Mouse (Mus musculus) hindbrain, embryonic 11.5 days (tissue): ENCODE measurements around the gene Eif4a3. TPM values are rescaled to one million over a fixed set of nuclear protein-coding genes. Genes with fewer than 3 reads are reported as not detected.

Experiments
- ATAC-seq: fragments of 200-750 bp; cut with Nextera tagmentation; 2 replicates; pipeline ENCODE4 v1.8.0; 2017; ENCODE audit warnings: mild to moderate bottlenecking, moderate TSS enrichment, moderate library complexity; ENCODE audit not compliant: low FRiP score
- DNase-seq: peaks from one replicate; pipeline ENCODE4 v3.0.0-alpha.2; 2015; ENCODE audit warnings: low spot score
- H3K27ac ChIP-seq: fragments of 300-500 bp; sonication (generic); 2 replicates; pipeline ENCODE4 v1.5.1; 2014; ENCODE audit warnings: mild to moderate bottlenecking, low read depth, low read length
- H3K27me3 ChIP-seq: fragments of 300-500 bp; sonication (generic); 2 replicates; pipeline ENCODE4 v1.6.1; 2014; ENCODE audit warnings: mild to moderate bottlenecking, low read length, moderate library complexity, mixed read lengths; ENCODE audit not compliant: control insufficient read depth, insufficient read depth
- H3K36me3 ChIP-seq: fragments of 300-500 bp; sonication (generic); 2 replicates; pipeline ENCODE4 v1.6.1; 2014; ENCODE audit warnings: mild to moderate bottlenecking, low read length, moderate library complexity, mixed read lengths; ENCODE audit not compliant: control insufficient read depth, insufficient read depth
- H3K4me1 ChIP-seq: fragments of 300-500 bp; sonication (generic); replicated peaks from 2 replicates; pipeline ENCODE4 v1.6.1; 2014; ENCODE audit warnings: low read length, mixed read lengths; ENCODE audit not compliant: control insufficient read depth, insufficient read depth
- H3K4me2 ChIP-seq: fragments of 300-500 bp; sonication (generic); replicated peaks from 2 replicates; pipeline ENCODE4 v1.6.1; 2014; ENCODE audit warnings: mild to moderate bottlenecking, low read depth, low read length
- H3K4me3 ChIP-seq: fragments of 300-500 bp; sonication (generic); 2 replicates; pipeline ENCODE4 v1.5.1; 2014; ENCODE audit warnings: low read depth, low read length
- H3K9ac ChIP-seq: fragments of 300-500 bp; sonication (generic); 2 replicates; pipeline ENCODE4 v1.6.1; 2014; ENCODE audit warnings: low read depth, low read length
- H3K9me3 ChIP-seq: fragments of 300-500 bp; sonication (generic); 2 replicates; pipeline ENCODE4 v1.6.1; 2016; ENCODE audit warnings: low read length; ENCODE audit not compliant: control insufficient read depth
- WGBS: fragments of 180-500 bp; shearing (Covaris S2); extraction: QIAGEN DNeasy Blood & Tissue Kit; methylation state at CpG from one replicate; pipeline ENCODE4 v1.1.7; 2014; 5-methylcytosine and 5-hydroxymethylcytosine counted together
- polyA plus RNA-seq: library from polyadenylated mRNA; unstranded; fragments of >200 nt; fragmentation: Nextera tagmentation; extraction: Ambion mirVana; gene quantifications from 2 replicates; pipeline ENCODE4 v1.2.1, GENCODE M21; 2014

The Eif4a3 gene
- 378 and 385 TPM in 2 replicates for polyA plus RNA-seq

- Histone ChIP-seq H3K4me2 (peak within 1 kb of the TSS; percentile 84), H3K4me1 (peaks cover 8% of the 10 kb centered on the region), H3K4me3 (peak within 1 kb of the TSS; percentile 98), H3K27me3 (no peaks in the 10 kb centered on the region), H3K9ac (peak within 1 kb of the TSS; percentile 97), H3K36me3 (peaks cover 21% of the 10 kb centered on the region), H3K9me3 (no peaks in the 10 kb centered on the region), H3K27ac (peak within 1 kb of the TSS; percentile 96)
- under 1% methylated on average over 86 of the region's 89 CpGs for WGBS
- ATAC-seq (peak; percentile 96), DNase-seq (peak; percentile 100)
These were observed at the start of gene Eif4a3 for GRCm38 (mm10) chr11:119299391-119300245. Gene Eif4a3, minus strand, starts transcription at chr11:119300089.

GRCm38 (mm10) chr11:119347125-119347524 is 47.2 kb upstream of the Eif4a3 start:
- WGBS: 93% methylated on average over 4 of the region's 4 CpGs
- no peak for ATAC-seq
- no peak overlapping the region for H3K4me3 ChIP-seq
- no peak overlapping the region for H3K4me2 ChIP-seq
- no peaks in the 10 kb centered on the region for H3K9me3 ChIP-seq
- H3K27me3 ChIP-seq: no peaks in the 10 kb centered on the region
- H3K27ac ChIP-seq: no peak overlapping the region
- H3K4me1 ChIP-seq: no peaks in the 10 kb centered on the region
- H3K36me3 ChIP-seq: 0 out of 2 replicates have a peak, but pooled peaks cover 2% of the 10 kb centered on the region
- no peak overlapping the region for H3K9ac ChIP-seq
- no peak for DNase-seq

- H3K4me1 ChIP-seq: no peaks in the 10 kb centered on the region
- no peak overlapping the region for H3K9ac ChIP-seq
- ATAC-seq (no peak), DNase-seq (no peak)
- no peaks in the 10 kb centered on the region for H3K27me3 ChIP-seq
- WGBS: 72% methylated on average over 6 of the region's 6 CpGs
- 0 out of 2 replicates have a peak, but pooled peaks cover 2% of the 10 kb centered on the region for H3K36me3 ChIP-seq
- H3K9me3 ChIP-seq: no peaks in the 10 kb centered on the region
- no peak overlapping the region for H3K4me3 ChIP-seq
- H3K4me2 ChIP-seq: no peak overlapping the region
- H3K27ac ChIP-seq: no peak overlapping the region
These were observed 45.0 kb upstream of the Eif4a3 start for GRCm38 (mm10) chr11:119344865-119345264.

GRCm38 (mm10) chr11:119344178-119344577 is 44.3 kb upstream of the Eif4a3 start:
- DNase-seq (no peak), ATAC-seq (no peak)
- Histone ChIP-seq H3K27ac (no peak overlapping the region), H3K9ac (no peak overlapping the region), H3K9me3 (no peaks in the 10 kb centered on the region), H3K27me3 (no peaks in the 10 kb centered on the region), H3K36me3 (0 out of 2 replicates have a peak, but pooled peaks cover 2% of the 10 kb centered on the region), H3K4me1 (no peaks in the 10 kb centered on the region), H3K4me2 (no peak overlapping the region), H3K4me3 (no peak overlapping the region)
- 85% methylated on average over 8 of the region's 8 CpGs for WGBS

GRCm38 (mm10) chr11:119339637-119340036 is 39.7 kb upstream of the Eif4a3 start:
- H3K9me3 ChIP-seq: no peaks in the 10 kb centered on the region
- no peaks in the 10 kb centered on the region for H3K27me3 ChIP-seq
- no peaks in the 10 kb centered on the region for H3K36me3 ChIP-seq
- H3K27ac ChIP-seq: no peak overlapping the region
- H3K4me3 ChIP-seq: no peak overlapping the region
- H3K4me2 ChIP-seq: no peak overlapping the region
- no peaks in the 10 kb centered on the region for H3K4me1 ChIP-seq
- no peak overlapping the region for H3K9ac ChIP-seq
- peak; percentile 87 for DNase-seq
- 10% methylated on average over 5 of the region's 5 CpGs for WGBS
- no peak for ATAC-seq

- no peaks in the 10 kb centered on the region for H3K36me3 ChIP-seq
- H3K27ac ChIP-seq: no peak overlapping the region
- DNase-seq: no peak
- no peaks in the 10 kb centered on the region for H3K27me3 ChIP-seq
- H3K4me2 ChIP-seq: no peak overlapping the region
- no peak overlapping the region for H3K4me3 ChIP-seq
- no peak overlapping the region for H3K9ac ChIP-seq
- H3K4me1 ChIP-seq: no peaks in the 10 kb centered on the region
- no peaks in the 10 kb centered on the region for H3K9me3 ChIP-seq
- ATAC-seq: no peak
- 51% methylated on average over 5 of the region's 5 CpGs for WGBS
These were observed 39.3 kb upstream of the Eif4a3 start for GRCm38 (mm10) chr11:119339179-119339578.

GRCm38 (mm10) chr11:119338271-119339059 is 38.6 kb upstream of the Eif4a3 start:
- Histone ChIP-seq H3K36me3 (no peaks in the 10 kb centered on the region), H3K4me2 (no peak overlapping the region), H3K9me3 (no peaks in the 10 kb centered on the region), H3K4me3 (no peak overlapping the region), H3K9ac (no peak overlapping the region), H3K27me3 (no peaks in the 10 kb centered on the region), H3K27ac (no peak overlapping the region), H3K4me1 (no peaks in the 10 kb centered on the region)
- ATAC-seq: no peak
- DNase-seq: no peak
- 93% methylated on average over 10 of the region's 10 CpGs for WGBS

- H3K9me3 ChIP-seq: no peaks in the 10 kb centered on the region
- H3K4me3 ChIP-seq: no peak overlapping the region
- ATAC-seq: no peak
- H3K9ac ChIP-seq: no peak overlapping the region
- DNase-seq: no peak
- no peak overlapping the region for H3K27ac ChIP-seq
- 48% methylated on average over 3 of the region's 3 CpGs for WGBS
- H3K4me2 ChIP-seq: no peak overlapping the region
- H3K27me3 ChIP-seq: no peaks in the 10 kb centered on the region
- no peaks in the 10 kb centered on the region for H3K36me3 ChIP-seq
- H3K4me1 ChIP-seq: no peaks in the 10 kb centered on the region
These were observed 32.1 kb upstream of the Eif4a3 start for GRCm38 (mm10) chr11:119331970-119332369.
